Mouse (Mus musculus): Measurements from ENCODE around the gene Gga2. TPM values are rescaled to one million over a fixed set of nuclear protein-coding genes. Genes with fewer than 3 reads are reported as not detected.

Gene Gga2
- polyA plus RNA-seq, 1 experiment from 2014 or later: 53.1 TPM

Other genes starting within 250 kb of the Gga2 start
- 0.26 and 0.69 TPM in 2 replicates for gene Scnn1b, start 156.2 kb downstream of the Gga2 start, polyA plus RNA-seq (2015; fragmentation: Nextera tagmentation; extraction: Ambion mirVana)
- 27.6 and 27.8 TPM in 2 replicates for gene Cog7, start 39.5 kb downstream of the Gga2 start, polyA plus RNA-seq (2015; fragmentation: Nextera tagmentation; extraction: Ambion mirVana)
- gene Ubfd1, start 46.0 kb upstream of the Gga2 start, polyA plus RNA-seq (2015; fragmentation: Nextera tagmentation; extraction: Ambion mirVana): 71.5 and 73.3 TPM in 2 replicates
- 9.6 and 11.5 TPM in 2 replicates for gene Ears2, start 46.0 kb upstream of the Gga2 start, polyA plus RNA-seq (2015; fragmentation: Nextera tagmentation; extraction: Ambion mirVana)
- 758 and 808 TPM in 2 replicates for gene Ndufab1, start 80.7 kb upstream of the Gga2 start, polyA plus RNA-seq (2015; fragmentation: Nextera tagmentation; extraction: Ambion mirVana)
- 4.6 and 7.0 TPM in 2 replicates for gene Palb2, start 111.8 kb upstream of the Gga2 start, polyA plus RNA-seq (2015; fragmentation: Nextera tagmentation; extraction: Ambion mirVana)
- gene Dctn5, start 111.8 kb upstream of the Gga2 start, polyA plus RNA-seq (2015; fragmentation: Nextera tagmentation; extraction: Ambion mirVana): 157 TPM in 2 replicates
- gene Plk1, start 138.2 kb upstream of the Gga2 start, polyA plus RNA-seq (2015; fragmentation: Nextera tagmentation; extraction: Ambion mirVana): 13.7 and 41.9 TPM in 2 replicates
- gene Ern2, start 165.0 kb upstream of the Gga2 start, polyA plus RNA-seq (2015; fragmentation: Nextera tagmentation; extraction: Ambion mirVana): 1.5 and 2.0 TPM in 2 replicates
- 0.64 and 1.5 TPM in 2 replicates for gene Chp2, start 198.3 kb upstream of the Gga2 start, polyA plus RNA-seq (2015; fragmentation: Nextera tagmentation; extraction: Ambion mirVana)

Measured in neural tube, embryonic 15.5 days (tissue).